Mouse (Mus musculus): ENCODE results near the gene Sco2. TPM values are rescaled to one million over a fixed set of nuclear protein-coding genes. Genes with fewer than 3 reads are reported as not detected.

The Sco2 gene
- polyA plus RNA-seq, 1 experiment from 2014 or later = 15.9 TPM

Other genes starting within 250 kb of the Sco2 start
- 25.3 and 27.6 TPM in 2 replicates for gene Hdac10, start 245.1 kb downstream of the Sco2 start, polyA plus RNA-seq (2015; fragmentation: Nextera tagmentation; extraction: Ambion mirVana)
- gene Mapk12, start 233.1 kb downstream of the Sco2 start, polyA plus RNA-seq (2015; fragmentation: Nextera tagmentation; extraction: Ambion mirVana) = 2.7 and 3.1 TPM in 2 replicates
- gene Mapk11, start 224.2 kb downstream of the Sco2 start, polyA plus RNA-seq (2015; fragmentation: Nextera tagmentation; extraction: Ambion mirVana) = 4.7 and 5.0 TPM in 2 replicates
- 98.5 and 104 TPM in 2 replicates for gene Plxnb2, start 193.1 kb downstream of the Sco2 start, polyA plus RNA-seq (2015; fragmentation: Nextera tagmentation; extraction: Ambion mirVana)
- gene Dennd6b, start 177.3 kb downstream of the Sco2 start, polyA plus RNA-seq (2015; fragmentation: Nextera tagmentation; extraction: Ambion mirVana) = 10.9 and 13.0 TPM in 2 replicates
- 18.0 and 20.1 TPM in 2 replicates for gene Ppp6r2, start 162.3 kb downstream of the Sco2 start, polyA plus RNA-seq (2015; fragmentation: Nextera tagmentation; extraction: Ambion mirVana)
- 32.0 and 33.4 TPM in 2 replicates for gene Sbf1, start 58.5 kb downstream of the Sco2 start, polyA plus RNA-seq (2015; fragmentation: Nextera tagmentation; extraction: Ambion mirVana)
- gene Adm2, start 51.1 kb downstream of the Sco2 start, polyA plus RNA-seq (2015; fragmentation: Nextera tagmentation; extraction: Ambion mirVana) = 1.5 and 2.0 TPM in 2 replicates
- 0.46 TPM in 1 of 2 replicates, not detected in the other for gene Miox, start 39.4 kb downstream of the Sco2 start, polyA plus RNA-seq (2015; fragmentation: Nextera tagmentation; extraction: Ambion mirVana)
- gene Lmf2, start 18.2 kb downstream of the Sco2 start, polyA plus RNA-seq (2015; fragmentation: Nextera tagmentation; extraction: Ambion mirVana) = 55.8 and 56.3 TPM in 2 replicates
- gene Ncaph2, start 18.1 kb downstream of the Sco2 start, polyA plus RNA-seq (2015; fragmentation: Nextera tagmentation; extraction: Ambion mirVana) = 123 and 128 TPM in 2 replicates
- gene Tymp, start 3.2 kb upstream of the Sco2 start, polyA plus RNA-seq (2015; fragmentation: Nextera tagmentation; extraction: Ambion mirVana) = 1.3 and 2.2 TPM in 2 replicates
- gene Odf3b, start 5.4 kb upstream of the Sco2 start, polyA plus RNA-seq (2015; fragmentation: Nextera tagmentation; extraction: Ambion mirVana) = 0.70 and 0.80 TPM in 2 replicates
- gene Klhdc7b, start 11.1 kb upstream of the Sco2 start, polyA plus RNA-seq (2015; fragmentation: Nextera tagmentation; extraction: Ambion mirVana) = not detected in 2 replicates
- 0.92 and 1.1 TPM in 2 replicates for gene Syce3, start 36.7 kb upstream of the Sco2 start, polyA plus RNA-seq (2015; fragmentation: Nextera tagmentation; extraction: Ambion mirVana)
- gene Cpt1b, start 52.0 kb upstream of the Sco2 start, polyA plus RNA-seq (2015; fragmentation: Nextera tagmentation; extraction: Ambion mirVana) = 0.49 and 0.72 TPM in 2 replicates
- 2.6 and 3.2 TPM in 2 replicates for gene C730034F03Rik, start 55.7 kb upstream of the Sco2 start, polyA plus RNA-seq (2015; fragmentation: Nextera tagmentation; extraction: Ambion mirVana)
- not detected in 2 replicates for gene Gm44502, start 55.9 kb upstream of the Sco2 start, polyA plus RNA-seq (2015; fragmentation: Nextera tagmentation; extraction: Ambion mirVana)
- 63.7 and 67.0 TPM in 2 replicates for gene Chkb, start 56.1 kb upstream of the Sco2 start, polyA plus RNA-seq (2015; fragmentation: Nextera tagmentation; extraction: Ambion mirVana)
- 3.4 and 3.6 TPM in 2 replicates for gene Mapk8ip2, start 80.1 kb upstream of the Sco2 start, polyA plus RNA-seq (2015; fragmentation: Nextera tagmentation; extraction: Ambion mirVana)
- gene Arsa, start 103.6 kb upstream of the Sco2 start, polyA plus RNA-seq (2015; fragmentation: Nextera tagmentation; extraction: Ambion mirVana) = 29.5 and 36.4 TPM in 2 replicates
- gene Shank3, start 125.8 kb upstream of the Sco2 start, polyA plus RNA-seq (2015; fragmentation: Nextera tagmentation; extraction: Ambion mirVana) = 0.70 and 0.80 TPM in 2 replicates
- gene Acr, start 194.5 kb upstream of the Sco2 start, polyA plus RNA-seq (2015; fragmentation: Nextera tagmentation; extraction: Ambion mirVana) = 0.11 and 0.13 TPM in 2 replicates
- 23.4 and 24.1 TPM in 2 replicates for gene Rabl2, start 218.1 kb upstream of the Sco2 start, polyA plus RNA-seq (2015; fragmentation: Nextera tagmentation; extraction: Ambion mirVana)

Data from intestine, embryonic 16.5 days (tissue).